Mouse (Mus musculus) testis, postnatal 14 days (tissue): ENCODE results near the gene Idi2.
"Not testable (repeated sequence)": the region's sequence is repeated elsewhere in the genome, so short reads cannot be mapped to it uniquely, and the experiment has no call there.

Experiments used
- DNase-seq: peaks from one replicate; pipeline ENCODE4 v3.0.0; 2021; ENCODE audit warnings: low spot score

Idi2 gene

DNA sequence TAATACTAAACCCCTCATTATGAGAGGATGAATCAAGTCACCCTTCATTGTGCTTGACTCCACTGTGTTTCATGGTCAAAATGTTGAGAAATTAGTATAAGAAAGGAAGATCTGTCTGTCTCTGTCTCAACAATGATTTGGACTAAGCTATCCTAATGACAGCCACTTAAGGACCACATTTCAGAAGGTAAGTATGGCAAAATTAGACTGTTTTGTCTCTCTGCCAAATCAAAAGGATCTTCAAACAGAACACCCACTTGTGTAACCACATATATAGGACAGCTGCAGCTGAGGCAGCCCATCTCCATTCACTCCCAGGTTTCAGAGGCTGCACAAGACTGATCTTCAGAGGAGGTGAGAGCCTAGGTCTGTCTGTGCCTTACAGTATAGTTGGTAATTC lies at the start of gene Idi2:
Idi2 (plus strand) TSS at position 301 of the 400 bp plus-strand sequence.
- DNase-seq, result not testable (repeated sequence)

DNA sequence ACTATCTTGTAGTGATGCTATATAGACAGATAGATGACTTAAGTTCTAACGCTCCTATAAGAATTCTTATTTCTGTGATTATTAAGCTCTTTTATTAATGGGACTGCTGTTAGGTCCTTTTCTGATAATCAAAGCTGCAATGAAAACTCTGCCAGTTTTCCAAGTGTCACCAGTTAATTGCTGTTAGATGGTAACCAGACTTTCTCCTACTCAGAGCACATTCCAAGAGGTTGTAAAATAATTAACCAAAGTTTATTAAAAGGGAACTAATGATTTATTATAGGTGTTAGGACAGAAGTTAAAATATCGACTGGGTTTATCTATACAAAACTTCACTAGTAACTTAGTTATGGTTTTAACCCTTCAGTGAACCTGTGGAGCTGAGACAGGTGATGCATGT lies 46.7 kb upstream of the Idi2 start:
- not testable (repeated sequence) for DNase-seq

DNA sequence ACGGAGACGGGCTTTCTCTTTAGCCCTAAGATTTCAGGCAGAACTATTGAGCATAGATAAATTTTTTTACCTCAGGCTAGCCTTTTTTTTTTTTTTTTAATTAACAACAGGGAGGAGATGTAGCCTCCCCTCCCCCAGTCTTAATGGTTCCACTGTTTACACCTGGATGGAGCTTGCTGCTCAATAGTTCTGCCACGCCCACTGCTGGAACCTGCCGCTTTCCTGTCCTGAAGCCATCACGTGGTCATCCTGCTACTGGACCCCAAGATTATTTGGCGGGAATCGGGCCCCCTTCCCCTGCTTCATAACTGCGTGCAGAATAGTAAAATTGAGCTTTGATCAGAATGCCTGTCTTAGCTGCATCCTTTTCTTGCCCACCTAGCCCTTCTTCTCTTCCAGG lies 38.8 kb upstream of the Idi2 start:
- not testable (repeated sequence) for DNase-seq

DNA sequence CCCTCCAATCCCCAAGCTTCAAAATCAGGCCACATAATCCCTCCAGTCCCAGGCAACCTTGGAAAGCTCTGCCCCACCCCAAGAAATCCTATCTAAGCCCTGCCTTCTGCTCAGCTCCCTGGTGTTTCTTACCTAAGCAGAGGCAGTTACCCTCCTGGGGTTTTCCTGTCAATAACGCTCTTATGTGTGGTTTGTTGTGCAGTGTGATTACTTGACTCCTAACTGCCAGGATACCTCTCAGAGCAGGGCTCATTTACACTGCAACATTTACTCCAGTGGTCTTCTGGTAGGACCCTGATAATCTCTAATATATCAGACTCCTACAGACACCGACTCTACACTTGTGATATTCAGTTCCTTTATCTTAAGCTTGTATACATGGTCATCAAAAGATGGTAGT lies 19.2 kb upstream of the Idi2 start:
- no peak for DNase-seq

DNA sequence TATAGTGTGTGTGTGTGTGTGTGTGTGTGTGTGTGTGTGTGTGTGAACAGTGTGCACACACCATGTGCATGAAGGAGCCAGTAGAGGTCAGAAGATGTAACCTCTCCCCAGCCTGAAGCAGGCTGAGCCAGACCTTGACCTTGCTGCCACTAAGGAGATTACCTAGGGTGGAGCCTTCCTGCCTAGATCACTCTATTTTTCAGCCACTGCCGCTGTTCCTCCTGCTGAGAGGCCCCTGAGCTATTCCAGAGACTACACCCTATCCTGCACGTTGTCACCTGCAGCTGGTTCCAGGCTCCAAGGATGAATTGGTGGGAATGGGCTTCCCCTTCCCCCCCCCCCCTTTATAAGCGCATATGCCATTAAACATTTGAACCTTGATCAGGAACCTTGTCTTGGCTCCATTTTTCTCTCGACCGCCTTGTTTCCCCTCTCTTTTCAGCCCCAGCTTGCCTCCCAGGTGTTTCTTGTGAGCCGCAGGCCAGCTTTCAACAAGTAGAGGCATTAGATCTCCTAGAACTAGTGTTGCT lies 15.0 kb upstream of the Idi2 start:
- not testable (repeated sequence) for DNase-seq

DNA sequence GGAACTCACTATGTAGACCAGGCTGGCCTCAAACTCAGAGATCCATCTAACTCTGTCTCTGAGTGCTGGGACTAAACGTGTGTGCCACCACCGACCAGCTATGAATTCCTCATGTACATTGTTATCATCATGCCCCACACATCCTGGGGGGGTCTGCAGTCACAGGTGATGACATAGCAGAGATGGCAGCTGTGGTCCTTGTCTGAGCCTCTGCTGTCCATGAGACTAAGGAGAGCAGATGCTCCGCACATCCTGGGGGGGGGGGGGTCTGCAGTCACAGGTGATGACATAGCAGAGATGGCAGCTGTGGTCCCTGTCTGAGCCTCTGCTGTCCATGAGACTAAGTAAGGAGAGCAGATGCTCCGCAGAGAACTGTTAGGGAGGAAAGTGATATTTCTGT lies 11.6 kb upstream of the Idi2 start:
- not testable (repeated sequence) for DNase-seq

DNA sequence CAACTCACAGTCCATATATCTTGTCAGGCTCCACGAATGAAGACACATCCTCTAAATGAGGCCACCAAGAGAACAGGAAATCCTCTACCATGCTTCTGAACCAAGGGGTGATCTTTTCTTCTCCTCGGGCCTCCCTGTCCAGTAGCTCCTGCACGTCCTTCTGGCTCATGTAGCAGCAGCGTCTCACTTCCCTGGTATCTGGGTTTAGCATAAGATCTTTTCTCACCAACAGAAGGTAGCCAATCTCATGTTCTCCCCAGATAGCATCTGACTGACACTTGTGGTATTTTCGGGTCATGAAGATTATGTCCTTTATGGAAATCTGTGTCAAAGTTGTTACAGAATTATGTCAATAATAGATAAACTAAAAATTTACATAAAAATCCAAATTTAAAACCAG lies 11.0 kb upstream of the Idi2 start:
- DNase-seq, result not testable (repeated sequence)

DNA sequence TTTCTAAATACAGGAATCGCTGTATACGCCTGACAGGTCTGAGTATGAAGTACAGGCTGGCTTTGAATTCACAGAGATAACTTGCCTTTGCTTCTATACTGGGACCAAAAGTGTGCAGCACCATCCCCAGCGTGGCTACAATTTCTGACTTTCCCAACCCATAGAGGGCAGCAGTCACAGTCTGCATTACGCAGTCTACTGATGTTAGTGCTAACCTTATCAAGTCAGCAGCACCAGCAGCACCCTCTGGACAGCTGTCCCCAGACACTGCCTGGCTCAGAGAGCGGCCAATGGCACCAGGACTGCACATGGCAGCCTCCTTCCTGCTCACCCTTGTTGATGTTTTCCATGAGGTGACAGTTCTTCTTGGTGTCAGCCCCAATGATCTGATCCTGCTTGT lies 8.8 kb upstream of the Idi2 start:
- not testable (repeated sequence) for DNase-seq

DNA sequence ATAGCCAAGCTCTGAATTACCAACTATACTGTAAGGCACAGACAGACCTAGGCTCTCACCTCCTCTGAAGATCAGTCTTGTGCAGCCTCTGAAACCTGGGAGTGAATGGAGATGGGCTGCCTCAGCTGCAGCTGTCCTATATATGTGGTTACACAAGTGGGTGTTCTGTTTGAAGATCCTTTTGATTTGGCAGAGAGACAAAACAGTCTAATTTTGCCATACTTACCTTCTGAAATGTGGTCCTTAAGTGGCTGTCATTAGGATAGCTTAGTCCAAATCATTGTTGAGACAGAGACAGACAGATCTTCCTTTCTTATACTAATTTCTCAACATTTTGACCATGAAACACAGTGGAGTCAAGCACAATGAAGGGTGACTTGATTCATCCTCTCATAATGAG lies 4.5 kb upstream of the Idi2 start, which contains the start of gene Gm9745:
Gm9745 (minus strand) TSS at position 101 of the 400 bp plus-strand sequence.
- DNase-seq, result not testable (repeated sequence)

DNA sequence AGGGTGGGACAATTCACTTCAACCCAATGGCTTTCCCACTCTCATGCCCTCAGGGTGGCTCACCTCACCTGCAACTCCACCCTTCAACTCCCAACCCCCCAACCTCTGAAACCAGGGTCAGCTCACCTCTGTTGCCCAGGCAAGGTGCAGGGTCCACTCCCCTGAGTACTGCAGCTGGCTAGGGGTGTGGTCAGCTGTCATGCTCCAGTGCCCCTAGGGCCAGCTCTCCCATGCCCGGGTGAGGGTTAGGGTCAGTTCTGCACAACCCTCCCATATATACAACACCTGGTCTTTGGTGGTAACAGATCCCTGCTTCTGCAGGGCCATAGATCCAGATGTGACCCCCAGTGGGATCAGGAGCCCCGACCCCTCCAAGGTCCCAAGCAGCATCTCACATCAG lies 2.5 kb downstream of the Idi2 start:
- not testable (repeated sequence) for DNase-seq

DNA sequence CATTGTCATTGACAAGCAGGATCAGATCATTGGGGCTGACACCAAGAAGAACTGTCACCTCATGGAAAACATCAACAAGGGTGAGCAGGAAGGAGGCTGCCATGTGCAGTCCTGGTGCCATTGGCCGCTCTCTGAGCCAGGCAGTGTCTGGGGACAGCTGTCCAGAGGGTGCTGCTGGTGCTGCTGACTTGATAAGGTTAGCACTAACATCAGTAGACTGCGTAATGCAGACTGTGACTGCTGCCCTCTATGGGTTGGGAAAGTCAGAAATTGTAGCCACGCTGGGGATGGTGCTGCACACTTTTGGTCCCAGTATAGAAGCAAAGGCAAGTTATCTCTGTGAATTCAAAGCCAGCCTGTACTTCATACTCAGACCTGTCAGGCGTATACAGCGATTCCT lies 4.2 kb downstream of the Idi2 start:
- not testable (repeated sequence) for DNase-seq

DNA sequence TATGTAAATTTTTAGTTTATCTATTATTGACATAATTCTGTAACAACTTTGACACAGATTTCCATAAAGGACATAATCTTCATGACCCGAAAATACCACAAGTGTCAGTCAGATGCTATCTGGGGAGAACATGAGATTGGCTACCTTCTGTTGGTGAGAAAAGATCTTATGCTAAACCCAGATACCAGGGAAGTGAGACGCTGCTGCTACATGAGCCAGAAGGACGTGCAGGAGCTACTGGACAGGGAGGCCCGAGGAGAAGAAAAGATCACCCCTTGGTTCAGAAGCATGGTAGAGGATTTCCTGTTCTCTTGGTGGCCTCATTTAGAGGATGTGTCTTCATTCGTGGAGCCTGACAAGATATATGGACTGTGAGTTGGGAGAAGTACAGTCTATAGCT lies 6.4 kb downstream of the Idi2 start:
- DNase-seq, result not testable (repeated sequence)

DNA sequence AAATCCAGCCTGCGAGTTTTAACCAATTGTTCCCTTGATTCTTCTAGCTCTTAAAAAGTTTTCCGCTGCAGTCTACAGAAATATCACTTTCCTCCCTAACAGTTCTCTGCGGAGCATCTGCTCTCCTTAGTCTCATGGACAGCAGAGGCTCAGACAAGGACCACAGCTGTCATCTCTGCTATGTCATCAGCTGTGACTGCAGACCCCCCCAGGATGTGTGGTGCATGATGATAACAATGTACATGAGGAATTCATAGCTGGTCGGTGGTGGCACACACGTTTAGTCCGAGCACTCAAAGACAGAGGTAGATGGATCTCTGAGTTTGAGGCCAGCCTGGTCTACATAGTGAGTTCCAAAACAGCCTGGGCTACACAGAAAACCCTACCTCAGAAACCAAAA lies 6.9 kb downstream of the Idi2 start:
- not testable (repeated sequence) for DNase-seq

DNA sequence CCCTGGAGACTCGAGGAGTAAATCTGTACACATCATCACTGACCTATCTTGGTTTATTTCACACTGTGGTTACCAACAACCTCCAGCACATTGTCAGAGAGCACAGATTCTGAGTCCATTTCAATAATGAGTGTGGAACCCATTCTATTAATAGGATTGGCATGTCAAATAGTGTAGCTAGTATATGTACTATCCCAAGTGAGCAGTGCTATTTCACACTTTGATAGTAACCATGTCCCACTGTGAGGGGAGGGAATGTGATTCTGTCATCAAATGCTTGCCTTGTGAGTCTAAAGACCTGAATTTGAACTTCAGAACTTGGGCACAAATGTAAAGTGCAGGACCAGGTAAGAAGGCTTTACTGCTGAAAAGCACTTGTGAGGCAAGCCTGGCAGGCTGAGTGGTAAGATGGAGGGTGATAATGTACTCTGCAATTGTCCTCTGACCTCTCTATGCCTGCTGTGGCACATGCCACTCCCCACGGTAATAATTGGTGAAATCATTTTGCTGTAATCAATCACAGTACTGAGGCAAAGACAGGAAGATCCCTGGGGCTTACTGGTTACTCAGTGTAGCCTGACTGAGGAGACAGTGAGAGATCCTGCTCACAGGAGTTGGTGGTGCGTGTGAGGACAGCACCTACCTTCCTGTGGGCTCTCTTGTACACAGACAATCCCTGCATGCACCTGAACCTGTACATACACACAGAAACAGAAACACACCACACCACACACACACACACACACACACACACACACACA lies 8.6 kb downstream of the Idi2 start:
- not testable (repeated sequence) for DNase-seq

DNA sequence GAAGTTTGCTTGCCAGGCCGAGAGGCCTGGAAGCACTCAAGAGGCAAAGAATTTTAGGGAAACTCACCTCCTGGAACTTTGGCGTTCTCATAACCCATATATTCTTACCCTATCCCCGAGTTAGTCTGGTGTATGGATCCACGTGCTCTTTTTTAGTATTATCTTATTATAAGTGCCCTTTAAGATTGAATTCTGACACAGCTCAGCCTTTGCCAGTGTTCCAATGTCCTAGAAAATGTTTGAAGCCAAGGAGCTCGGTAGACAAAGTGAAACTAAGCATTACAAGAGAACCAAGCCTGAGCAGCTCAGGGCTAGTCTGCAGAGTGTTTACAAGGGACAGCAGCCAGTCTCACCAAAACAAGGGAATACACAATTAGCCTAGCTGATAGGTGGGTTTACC lies 9.6 kb downstream of the Idi2 start:
- DNase-seq, result not testable (repeated sequence)

DNA sequence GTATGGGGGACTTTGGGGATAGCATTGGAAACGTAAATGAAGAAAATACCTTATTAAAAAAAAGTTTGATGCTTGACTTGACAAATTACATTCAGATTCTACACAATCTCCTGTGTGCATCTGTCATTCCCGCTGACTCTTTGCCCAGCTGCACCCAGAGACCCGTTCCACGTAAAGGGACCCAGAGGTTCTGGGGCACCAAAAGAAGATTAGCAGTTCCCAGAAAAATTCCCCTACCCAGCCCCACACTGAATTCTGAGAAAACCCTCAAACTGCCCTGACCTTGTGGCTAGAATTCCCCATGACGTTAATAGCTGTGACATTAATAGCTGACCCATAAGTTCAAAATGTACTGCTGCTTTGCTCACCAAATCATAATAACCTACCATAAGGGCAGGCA lies 12.6 kb downstream of the Idi2 start:
- DNase-seq, result no peak

DNA sequence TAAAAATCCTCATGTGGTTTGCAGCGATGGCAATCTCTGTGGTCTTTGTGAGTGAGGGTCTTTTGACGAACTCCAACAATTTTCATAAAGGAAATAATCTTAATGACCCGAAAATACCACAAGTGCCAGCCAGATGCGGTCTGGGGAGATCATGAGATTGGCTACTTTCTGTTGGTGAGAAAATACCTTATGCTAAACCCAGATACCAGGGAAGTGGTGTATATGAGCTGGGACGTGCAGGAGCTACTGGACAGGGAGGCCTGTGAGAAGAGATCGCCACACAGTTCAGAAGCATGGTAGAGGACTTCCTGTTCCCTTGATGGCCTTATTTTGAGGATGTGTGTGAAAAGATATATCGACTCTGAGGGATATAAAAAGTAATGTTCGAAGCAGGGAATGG lies 15.1 kb downstream of the Idi2 start:
- no peak for DNase-seq

DNA sequence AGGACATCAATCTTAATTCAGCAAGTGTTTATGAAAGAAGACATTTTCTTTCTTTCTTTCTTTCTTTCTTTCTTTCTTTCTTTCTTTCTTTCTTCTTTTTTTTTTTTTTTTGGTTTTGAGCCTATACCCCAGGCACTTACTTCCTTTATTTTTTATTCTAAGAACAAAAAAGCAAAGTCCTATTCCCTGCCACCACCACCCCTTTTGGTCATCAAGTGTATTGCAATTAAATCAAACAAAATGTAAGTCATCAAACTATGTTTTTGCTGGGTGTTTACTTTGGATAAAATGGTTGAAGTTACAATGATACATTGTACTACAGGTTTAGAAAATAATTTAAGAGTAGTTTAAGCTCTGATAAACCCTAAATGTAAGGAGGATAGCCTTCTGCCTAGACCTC lies 19.7 kb downstream of the Idi2 start:
- DNase-seq, result no peak

DNA sequence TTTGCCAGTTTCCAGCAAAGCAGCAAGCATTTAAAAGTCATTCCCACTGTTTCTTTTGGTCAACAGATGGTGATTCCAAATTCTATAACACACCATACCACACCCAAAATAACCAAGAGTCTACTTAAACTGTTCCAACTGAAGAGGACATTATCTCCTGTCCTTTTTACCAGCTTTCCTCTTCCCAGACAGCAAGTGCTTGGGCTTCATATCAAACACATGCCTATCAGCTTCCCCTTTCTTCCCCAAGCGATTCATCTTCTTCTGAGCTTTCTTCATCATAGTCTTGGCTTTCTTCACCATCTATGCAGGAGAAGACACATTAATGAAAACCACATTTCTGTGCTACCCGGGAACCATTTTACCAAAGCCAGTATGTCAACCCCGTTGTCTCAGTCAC lies 20.3 kb downstream of the Idi2 start:
- DNase-seq, result no peak

DNA sequence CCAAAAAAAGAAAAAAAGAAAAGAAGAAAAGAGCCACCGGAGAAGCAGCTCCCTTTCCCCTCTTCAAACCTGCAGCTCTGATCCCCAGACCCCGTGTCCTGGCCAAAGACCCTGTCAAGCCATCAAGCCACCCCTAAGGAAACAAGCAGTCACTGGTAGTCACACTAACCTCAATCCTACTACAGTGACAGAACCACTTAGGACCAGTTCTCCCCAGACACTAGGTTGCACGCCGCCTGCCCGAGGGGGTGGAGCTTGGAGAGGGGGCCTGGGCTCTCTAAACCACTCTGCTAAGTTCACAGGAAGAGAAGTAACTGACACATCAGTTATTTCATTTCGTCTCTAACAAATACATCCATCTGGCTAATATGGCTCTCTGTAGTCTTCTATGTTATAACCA lies 39.6 kb downstream of the Idi2 start:
- DNase-seq, result no peak

DNA sequence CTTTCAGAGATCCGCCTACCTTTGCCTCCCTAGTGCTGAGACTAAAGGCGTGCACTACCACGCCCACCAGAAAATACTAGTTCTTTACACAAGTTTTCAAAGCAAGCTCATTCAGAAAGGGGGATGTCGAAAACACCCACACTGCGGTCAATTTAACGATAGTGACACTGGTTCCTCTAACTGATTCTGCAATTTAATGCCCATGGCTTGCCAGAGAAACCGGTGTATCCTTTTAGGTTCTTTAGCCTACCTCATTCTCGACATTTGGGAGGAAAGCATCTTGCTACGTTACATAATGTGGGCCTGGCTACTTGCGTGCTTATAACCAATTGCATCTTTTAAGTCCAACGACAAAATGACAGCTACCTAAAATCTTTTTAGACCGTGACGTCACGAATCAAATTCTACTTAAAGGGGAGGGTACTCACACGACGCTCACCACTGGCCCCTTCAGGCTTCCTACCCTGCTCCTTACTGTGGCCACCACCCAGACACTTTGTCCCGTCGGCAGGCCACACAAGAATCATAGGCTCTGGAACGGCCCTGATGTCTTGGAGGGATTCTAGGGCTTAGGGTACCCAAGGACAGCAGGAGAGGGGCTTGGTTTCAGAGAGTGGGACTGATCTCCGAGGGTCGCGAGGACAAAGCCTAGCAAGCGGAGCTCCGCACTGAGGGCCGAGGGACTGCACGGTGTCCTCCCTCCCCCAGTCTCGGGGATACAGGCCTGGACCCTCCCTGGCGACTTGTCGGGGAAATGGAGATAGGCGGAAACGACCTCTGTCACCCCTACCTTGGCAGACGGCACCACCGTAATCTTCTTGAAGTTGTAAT lies 42.7 kb downstream of the Idi2 start:
- no peak for DNase-seq

DNA sequence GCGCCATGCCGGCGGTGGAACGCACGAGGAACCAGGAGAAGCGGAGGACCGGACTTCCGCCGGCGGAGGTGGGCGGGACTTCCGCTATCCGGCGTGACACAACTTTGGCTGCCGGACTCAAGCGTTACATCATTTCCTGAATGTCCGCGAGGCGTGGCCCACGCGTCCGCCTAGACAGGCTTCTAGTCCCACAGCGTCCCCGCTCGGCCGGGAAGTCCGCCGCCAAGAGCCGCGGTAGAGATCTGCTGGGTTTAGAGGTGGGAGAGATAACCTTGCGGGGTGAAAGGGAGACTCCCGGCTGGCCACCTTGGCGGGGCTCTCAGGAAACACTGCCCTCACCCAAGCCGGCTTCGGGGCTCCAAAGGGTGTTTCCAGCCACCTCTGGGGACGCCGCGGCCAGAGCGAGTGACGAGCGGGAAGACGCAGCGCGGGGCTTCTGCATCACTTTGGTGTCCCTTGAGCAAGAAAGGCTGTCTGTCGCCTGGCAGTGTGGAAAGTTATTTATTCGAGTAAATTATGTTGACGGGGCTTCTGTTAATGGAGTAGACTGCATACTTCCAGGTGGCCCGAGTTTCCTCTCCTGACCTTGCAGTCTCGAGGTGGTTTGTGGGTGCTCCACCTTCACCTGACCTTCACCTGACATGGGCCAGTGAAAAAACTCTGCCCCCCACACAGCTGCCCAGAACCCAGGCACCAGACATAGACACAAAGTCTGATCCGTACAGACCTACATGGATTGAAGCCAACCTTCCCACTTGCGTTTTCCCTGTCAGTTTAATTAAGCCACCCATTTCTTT lies 43.5 kb downstream of the Idi2 start, which contains the start of gene Gtpbp4:
Gtpbp4 (minus strand) TSS at position 94 of the 797 bp plus-strand sequence.
- DNase-seq, result peak; percentile 94
